Mouse (Mus musculus) limb, embryonic 14.5 days (tissue): Measurements from ENCODE around the gene Pck1. TPM values are rescaled to one million over a fixed set of nuclear protein-coding genes. Genes with fewer than 3 reads are reported as not detected.

Experiments
- ATAC-seq: fragments of 200-750 bp; cut with Nextera tagmentation; 2 replicates; pipeline ENCODE4 v1.8.0; 2017; ENCODE audit warnings: low read depth, moderate number of reproducible peaks, moderate TSS enrichment; ENCODE audit not compliant: low FRiP score
- DNase-seq: peaks from one replicate; pipeline ENCODE4 v3.0.0-alpha.2; 2015; ENCODE audit warnings: low spot score
- H3K27ac ChIP-seq: fragments of 300-500 bp; sonication (generic); replicated peaks from 2 replicates; pipeline ENCODE4 v1.5.1; 2014; ENCODE audit warnings: low read depth, mild to moderate bottlenecking, low read length, moderate library complexity, mixed read lengths
- H3K27me3 ChIP-seq: fragments of 300-500 bp; sonication (generic); 2 replicates; pipeline ENCODE4 v1.6.1; 2014; ENCODE audit warnings: low read length, mixed read lengths; ENCODE audit not compliant: control insufficient read depth, insufficient read depth
- H3K36me3 ChIP-seq: fragments of 300-500 bp; sonication (generic); 2 replicates; pipeline ENCODE4 v1.6.1; 2014; ENCODE audit warnings: mild to moderate bottlenecking, low read length, moderate library complexity, mixed read lengths; ENCODE audit not compliant: control insufficient read depth, insufficient read depth
- H3K4me1 ChIP-seq: fragments of 300-500 bp; sonication (generic); 2 replicates; pipeline ENCODE4 v1.6.1; 2014; ENCODE audit warnings: antibody characterized with exemption, low read length, mixed read lengths; ENCODE audit not compliant: control insufficient read depth, insufficient read depth
- H3K4me2 ChIP-seq: fragments of 300-500 bp; sonication (generic); replicated peaks from 2 replicates; pipeline ENCODE4 v1.6.1; 2014; ENCODE audit warnings: low read depth, mild to moderate bottlenecking, low read length, moderate library complexity; ENCODE audit not compliant: severe bottlenecking
- H3K4me3 ChIP-seq: fragments of 300-500 bp; sonication (generic); replicated peaks from 2 replicates; pipeline ENCODE4 v1.5.1; 2014; ENCODE audit warnings: low read length
- H3K9ac ChIP-seq: fragments of 300-500 bp; sonication (generic); 2 replicates; pipeline ENCODE4 v1.6.1; 2014; ENCODE audit warnings: mild to moderate bottlenecking, low read depth, low read length, moderate library complexity; ENCODE audit not compliant: severe bottlenecking
- H3K9me3 ChIP-seq: fragments of 300-500 bp; sonication (generic); 2 replicates; pipeline ENCODE4 v1.6.1; 2016; ENCODE audit warnings: low read length; ENCODE audit not compliant: control insufficient read depth
- POLR2A ChIP-seq: fragments of 200-500 bp; IDR thresholded peaks from 2 replicates; pipeline ENCODE4 v1.8.0; 2012; ENCODE audit warnings: inconsistent platforms, mild to moderate bottlenecking, moderate library complexity, borderline replicate concordance; ENCODE audit not compliant: insufficient read depth, insufficient read length; ENCODE audit errors: extremely low read depth
- WGBS: fragments of 180-500 bp; shearing (Covaris S2); extraction: QIAGEN DNeasy Blood & Tissue Kit; methylation state at CpG from one replicate; pipeline ENCODE4 v1.1.7; 2014; 5-methylcytosine and 5-hydroxymethylcytosine counted together
- polyA plus RNA-seq, 2 experiments: library from polyadenylated mRNA; depleted of rRNA in 1 of 2; stranded (reverse) in 1 of 2; unstranded in 1 of 2; fragments of >200 nt; fragmentation: Nextera tagmentation in 1 of 2; extraction: Ambion mirVana in 1 of 2; gene quantifications; 2 replicates each; pipeline versions ENCODE4 v1.2.1 to v1.2.3; 2012 to 2014

The Pck1 gene
- polyA plus RNA-seq, 2 experiments, result 0.03 TPM; not detected in 1

DNA sequence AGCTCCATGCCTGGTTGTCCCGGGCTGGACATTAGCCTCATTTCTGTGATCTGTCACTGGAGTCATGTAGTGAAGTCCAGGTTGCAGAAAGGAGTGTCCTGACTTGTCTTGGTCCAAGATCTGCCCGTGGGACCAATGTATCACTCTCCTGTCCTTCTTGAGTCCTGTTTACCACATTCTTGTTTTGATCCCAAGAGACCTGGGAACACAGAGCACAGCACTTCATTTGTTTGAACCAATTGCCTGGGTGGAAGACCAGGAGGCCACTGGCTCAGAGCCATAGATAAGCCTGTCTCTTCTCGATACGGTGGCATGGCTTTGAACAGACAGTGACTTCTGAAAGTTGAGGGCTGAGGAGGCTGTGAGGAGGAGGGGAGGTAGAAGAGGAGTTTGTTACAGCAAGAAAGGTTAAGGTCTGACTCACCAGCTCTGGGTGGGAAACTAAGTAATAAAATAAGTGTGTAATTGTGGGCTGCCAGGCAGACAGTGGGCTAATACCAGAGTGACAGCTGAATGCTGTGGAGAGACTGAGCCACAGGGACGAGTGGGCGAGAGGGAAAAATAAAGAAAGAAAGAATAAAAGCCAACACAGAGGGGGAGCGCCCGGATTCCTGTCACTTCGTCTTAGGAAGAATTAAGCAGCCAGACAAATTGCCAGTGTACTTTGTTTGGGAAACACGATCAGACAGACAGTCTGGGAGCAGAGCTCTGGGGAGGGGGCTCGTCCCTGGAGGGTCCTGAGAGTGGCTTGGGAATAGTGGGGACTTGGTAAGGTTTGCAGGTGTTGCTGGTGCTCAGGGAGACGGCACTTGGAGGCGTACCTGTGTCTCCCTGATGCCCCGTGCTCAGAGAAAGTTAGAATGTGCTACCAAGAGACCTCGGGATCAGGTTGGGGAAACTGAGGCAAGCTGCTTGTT is 14.3 kb upstream of the Pck1 start:
- H3K4me3 ChIP-seq, result no peak overlapping the region
- H3K9me3 ChIP-seq, result no peaks in the 10 kb centered on the region
- DNase-seq, result no peak
- WGBS, result 64% methylated on average over 15 of the region's 15 CpGs
- ATAC-seq, result no peak
- 0 out of 2 replicates have a peak, but pooled peaks cover 2% of the 10 kb centered on the region for H3K4me1 ChIP-seq
- H3K36me3 ChIP-seq, result no peaks in the 10 kb centered on the region
- H3K27me3 ChIP-seq, result no peaks in the 10 kb centered on the region
- TF ChIP-seq POLR2A, result no peak
- H3K9ac ChIP-seq, result no peak overlapping the region
- no peak overlapping the region for H3K27ac ChIP-seq
- no peak overlapping the region for H3K4me2 ChIP-seq

DNA sequence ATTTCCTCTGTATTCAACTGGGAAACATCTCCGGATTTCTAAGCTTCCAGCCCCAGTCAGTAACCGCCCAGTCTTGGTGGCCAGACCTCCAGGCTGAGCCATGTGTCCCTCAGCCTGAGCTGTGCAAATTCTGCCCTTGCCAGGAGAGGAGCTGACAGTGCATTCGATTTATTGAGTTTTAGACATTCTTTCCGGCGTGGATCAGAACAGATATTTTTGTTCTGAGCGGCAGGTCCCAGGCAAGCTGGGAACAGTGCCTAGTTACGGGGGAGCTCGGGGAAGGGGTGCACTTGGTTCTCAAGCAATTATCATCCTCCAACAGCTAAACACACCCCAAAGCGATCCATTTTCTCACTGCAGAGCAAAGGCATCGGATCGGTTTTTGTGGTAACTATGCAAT is 9.2 kb upstream of the Pck1 start:
- no peak overlapping the region for H3K4me3 ChIP-seq
- 47% methylated on average over 11 of the region's 11 CpGs for WGBS
- DNase-seq (no peak), ATAC-seq (no peak; the same call in 1 of the 2 replicates)
- 0 out of 2 replicates have a peak, but pooled peaks cover 5% of the 10 kb centered on the region for H3K4me1 ChIP-seq
- H3K9ac ChIP-seq, result no peak overlapping the region
- no peaks in the 10 kb centered on the region for H3K27me3 ChIP-seq
- no peak overlapping the region for H3K27ac ChIP-seq
- no peak overlapping the region for H3K4me2 ChIP-seq
- no peak for TF ChIP-seq POLR2A
- H3K9me3 ChIP-seq, result no peaks in the 10 kb centered on the region
- no peaks in the 10 kb centered on the region for H3K36me3 ChIP-seq

DNA sequence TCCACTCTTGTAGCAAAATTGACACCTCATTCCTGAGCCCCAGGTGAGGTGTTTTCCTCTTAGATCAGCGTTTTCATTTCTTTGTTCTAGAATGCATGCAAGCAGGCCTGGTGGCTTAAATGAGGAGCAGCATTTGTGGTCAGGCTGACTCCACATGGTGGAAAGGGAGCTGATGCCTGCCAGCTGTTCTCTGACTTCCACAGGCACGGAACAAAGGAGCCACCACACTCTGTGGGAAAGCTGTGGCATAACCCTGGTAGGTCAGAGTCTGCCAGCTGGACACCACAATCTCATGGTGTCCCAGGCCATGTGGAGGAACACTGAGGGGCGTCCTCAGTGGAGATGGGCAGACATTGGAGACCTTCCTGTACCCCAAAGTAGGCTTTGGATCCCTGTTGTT is 7.0 kb upstream of the Pck1 start:
- H3K27ac ChIP-seq, result no peak overlapping the region
- no peaks in the 10 kb centered on the region for H3K36me3 ChIP-seq
- DNase-seq, result no peak
- H3K9ac ChIP-seq, result no peak overlapping the region
- no peak for TF ChIP-seq POLR2A
- H3K4me2 ChIP-seq, result no peak overlapping the region
- no peak; the same call in 1 of the 2 replicates for ATAC-seq
- H3K4me1 ChIP-seq, result 0 out of 2 replicates have a peak, but pooled peaks cover 5% of the 10 kb centered on the region
- 55% methylated on average over 3 of the region's 3 CpGs for WGBS
- no peaks in the 10 kb centered on the region for H3K9me3 ChIP-seq
- no peak overlapping the region for H3K4me3 ChIP-seq
- no peaks in the 10 kb centered on the region for H3K27me3 ChIP-seq

DNA sequence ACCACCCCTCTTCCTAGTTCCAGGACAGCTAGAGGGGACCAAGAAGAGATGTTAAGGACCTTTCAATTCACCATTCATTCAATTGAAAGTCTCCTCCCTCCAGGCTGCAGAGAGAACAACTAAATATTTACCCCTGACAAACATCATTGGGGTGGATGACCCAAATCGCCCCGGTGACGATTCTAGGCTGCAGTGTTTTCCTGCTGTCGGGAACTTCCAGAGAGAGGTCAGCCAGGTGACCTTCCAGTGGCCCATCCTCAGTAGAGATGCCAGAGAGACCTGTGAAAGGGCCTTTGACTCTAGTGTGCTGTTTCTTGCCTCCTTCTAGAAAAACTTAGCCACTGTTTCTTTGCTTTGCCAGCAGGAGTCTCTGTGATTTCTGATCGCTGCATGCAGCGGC is 6.1 kb upstream of the Pck1 start:
- H3K4me1 ChIP-seq, result 0 out of 2 replicates have a peak, but pooled peaks cover 5% of the 10 kb centered on the region
- H3K27ac ChIP-seq, result no peak overlapping the region
- ATAC-seq (no peak), DNase-seq (no peak)
- H3K4me2 ChIP-seq, result no peak overlapping the region
- no peak overlapping the region for H3K9ac ChIP-seq
- H3K9me3 ChIP-seq, result no peaks in the 10 kb centered on the region
- H3K36me3 ChIP-seq, result no peaks in the 10 kb centered on the region
- no peak for TF ChIP-seq POLR2A
- no peaks in the 10 kb centered on the region for H3K27me3 ChIP-seq
- no peak overlapping the region for H3K4me3 ChIP-seq
- 79% methylated on average over 6 of the region's 6 CpGs for WGBS

DNA sequence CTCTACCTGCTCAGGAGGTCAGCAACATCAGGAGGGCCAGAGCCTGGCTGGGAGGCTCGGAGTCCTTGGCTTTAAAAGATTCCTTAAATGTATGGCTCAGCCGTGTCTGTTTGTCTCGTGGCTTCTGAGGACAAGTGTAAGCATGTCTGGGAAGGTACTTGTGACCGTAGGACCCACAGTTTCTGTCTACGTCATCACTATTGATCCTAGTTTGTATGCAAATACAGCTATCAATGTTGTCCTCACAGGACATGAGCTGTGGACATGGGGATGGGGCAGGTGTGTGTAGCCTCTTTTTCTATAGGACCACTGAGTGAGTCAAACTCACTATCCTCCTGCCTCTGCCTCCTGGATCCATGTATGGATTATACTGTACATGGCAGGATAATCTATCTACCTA is 4.8 kb upstream of the Pck1 start:
- WGBS, result 91% methylated on average over 5 of the region's 5 CpGs
- DNase-seq (no peak), ATAC-seq (no peak)
- H3K36me3 ChIP-seq, result no peaks in the 10 kb centered on the region
- no peak overlapping the region for H3K27ac ChIP-seq
- no peak overlapping the region for H3K4me2 ChIP-seq
- no peak overlapping the region for H3K9ac ChIP-seq
- no peak overlapping the region for H3K4me3 ChIP-seq
- no peaks in the 10 kb centered on the region for H3K9me3 ChIP-seq
- H3K27me3 ChIP-seq, result no peaks in the 10 kb centered on the region
- no peak for TF ChIP-seq POLR2A
- H3K4me1 ChIP-seq, result 0 out of 2 replicates have a peak, but pooled peaks cover 5% of the 10 kb centered on the region

DNA sequence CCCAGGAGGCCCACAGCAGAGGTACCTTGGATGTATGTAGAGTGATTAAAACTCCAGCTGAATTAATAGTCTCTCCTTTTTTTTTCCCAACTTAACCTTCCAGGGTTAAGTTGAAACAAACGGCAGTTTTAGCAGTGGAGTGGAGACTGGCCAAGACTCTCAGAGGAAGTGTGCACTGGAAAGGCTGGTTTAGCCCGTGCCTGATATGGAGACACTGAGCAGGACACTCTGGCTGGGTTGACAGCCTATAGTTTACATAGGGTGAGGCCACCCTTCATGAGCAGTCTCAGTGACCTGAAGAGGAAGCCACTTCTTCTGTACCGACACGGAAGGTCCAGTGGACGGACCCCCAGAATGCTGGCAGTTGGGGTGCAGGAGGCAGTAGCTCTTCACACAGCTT is 1.5 kb upstream of the Pck1 start:
- no peak overlapping the region for H3K27ac ChIP-seq
- no peaks in the 10 kb centered on the region for H3K36me3 ChIP-seq
- H3K4me1 ChIP-seq, result no peaks in the 10 kb centered on the region
- no peaks in the 10 kb centered on the region for H3K9me3 ChIP-seq
- H3K4me2 ChIP-seq, result no peak overlapping the region
- no peak overlapping the region for H3K4me3 ChIP-seq
- no peak for DNase-seq
- no peaks in the 10 kb centered on the region for H3K27me3 ChIP-seq
- no peak overlapping the region for H3K9ac ChIP-seq
- ATAC-seq, result no peak
- no peak for TF ChIP-seq POLR2A
- 78% methylated on average over 5 of the region's 5 CpGs for WGBS
